Mouse (Mus musculus): ENCODE results near the gene Usb1. TPM values are rescaled to one million over a fixed set of nuclear protein-coding genes. Genes with fewer than 3 reads are reported as not detected.

Gene Usb1
- 13.0 and 15.2 TPM in 2 replicates for polyA plus RNA-seq (2015; fragmentation: Nextera tagmentation; extraction: Ambion mirVana)

DNA sequence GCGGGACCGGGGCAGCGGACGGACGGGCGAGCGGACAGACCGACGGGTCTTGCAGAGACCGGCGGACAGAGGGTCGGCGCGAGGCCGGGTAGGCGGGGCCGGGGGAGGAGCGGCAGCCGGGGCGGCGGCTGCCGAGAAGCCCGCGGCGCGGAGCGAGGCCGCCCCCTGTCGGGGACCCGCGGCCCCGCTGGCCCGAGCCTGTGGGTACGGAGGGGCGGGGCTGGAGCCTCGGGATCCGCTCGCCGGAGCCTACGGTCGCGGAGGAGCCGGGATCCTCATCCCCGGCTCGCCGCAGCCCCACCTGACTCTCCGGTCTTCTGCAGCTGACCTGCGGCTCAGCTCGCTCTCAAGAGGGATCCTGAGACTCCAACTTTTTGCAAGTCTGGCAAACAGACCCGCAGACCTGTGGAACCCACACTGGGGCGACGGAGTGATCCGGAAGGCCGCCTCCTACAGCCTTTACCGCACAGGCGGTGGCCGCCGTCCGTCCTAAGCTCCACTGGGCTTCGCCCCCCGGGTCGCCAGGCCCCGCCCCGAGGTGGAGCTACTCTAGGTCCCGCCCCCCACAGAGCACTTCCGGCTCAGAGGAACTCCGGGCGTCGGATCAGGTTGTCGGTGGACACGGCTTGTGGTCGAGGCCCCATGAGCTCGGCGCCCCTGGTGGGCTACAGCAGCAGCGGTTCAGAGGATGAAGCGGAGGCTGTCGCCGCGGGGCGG is at the start of gene Usb1, which contains the start of gene Zfp319:
Gene Usb1 (plus strand): TSS at position 565 of the 717 bp plus-strand sequence.
Gene Zfp319 (minus strand): TSS at position 231 of the 717 bp plus-strand sequence.
- Histone ChIP-seq H3K4me1 (replicated peaks) (peaks cover 33% of the 10 kb centered on the region), H3K4me3 (replicated peaks) (peak within 1 kb of the TSS; percentile 75), H3K9me3 (replicated peaks) (no peaks in the 10 kb centered on the region), H3K27ac (peak within 1 kb of the TSS; percentile 93), H3K36me3 (peaks cover 40% of the 10 kb centered on the region), H3K27me3 (no peaks in the 10 kb centered on the region), H3K4me2 (peak within 1 kb of the TSS; percentile 95), H3K9ac (peak within 1 kb of the TSS; percentile 85)
- DNase-seq (peak; percentile 90), ATAC-seq (ENCODE audit: low read depth) (peak; percentile 91)
- WGBS (ENCODE audit: insufficient replicate concordance) = under 1% methylated on average over 77 of the region's 80 CpGs

DNA sequence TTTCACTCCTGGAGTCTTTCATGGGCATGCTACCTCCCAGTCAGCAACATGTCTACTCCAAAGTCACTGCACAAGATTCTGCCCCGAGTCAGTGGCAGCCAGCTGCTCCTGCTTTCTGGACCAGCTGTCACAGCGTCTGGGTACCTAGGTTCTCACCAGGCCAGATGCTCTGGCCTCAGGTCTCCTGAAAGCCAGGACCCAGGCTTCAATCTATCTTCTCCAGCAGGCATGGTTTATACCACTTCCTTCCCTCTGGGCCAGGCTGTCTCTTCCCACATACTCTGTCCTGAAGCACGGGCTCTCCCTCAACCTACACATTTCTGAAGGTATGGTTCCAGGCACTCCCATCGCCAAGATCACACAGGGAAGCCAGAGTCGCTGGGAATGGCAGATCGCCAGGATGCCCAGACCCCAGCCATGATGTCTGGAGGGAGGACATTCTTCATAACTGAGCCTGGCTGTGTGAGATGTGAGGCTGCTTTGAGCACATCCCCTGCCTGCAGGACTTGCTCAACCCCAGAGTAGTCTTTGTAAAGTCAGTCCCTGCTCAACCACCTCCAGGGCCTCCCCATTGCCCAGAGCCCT is 42.9 kb upstream of the Usb1 start:
- Histone ChIP-seq H3K4me2 (no peak overlapping the region), H3K4me3 (replicated peaks) (no peak overlapping the region), H3K4me1 (replicated peaks) (no peaks in the 10 kb centered on the region), H3K27me3 (no peaks in the 10 kb centered on the region), H3K9me3 (replicated peaks) (no peaks in the 10 kb centered on the region), H3K27ac (no peak overlapping the region), H3K9ac (no peak overlapping the region), H3K36me3 (no peaks in the 10 kb centered on the region)
- WGBS (ENCODE audit: insufficient replicate concordance) = 49% methylated on average over 6 of the region's 6 CpGs
- DNase-seq (no peak), ATAC-seq (ENCODE audit: low read depth) (no peak)

DNA sequence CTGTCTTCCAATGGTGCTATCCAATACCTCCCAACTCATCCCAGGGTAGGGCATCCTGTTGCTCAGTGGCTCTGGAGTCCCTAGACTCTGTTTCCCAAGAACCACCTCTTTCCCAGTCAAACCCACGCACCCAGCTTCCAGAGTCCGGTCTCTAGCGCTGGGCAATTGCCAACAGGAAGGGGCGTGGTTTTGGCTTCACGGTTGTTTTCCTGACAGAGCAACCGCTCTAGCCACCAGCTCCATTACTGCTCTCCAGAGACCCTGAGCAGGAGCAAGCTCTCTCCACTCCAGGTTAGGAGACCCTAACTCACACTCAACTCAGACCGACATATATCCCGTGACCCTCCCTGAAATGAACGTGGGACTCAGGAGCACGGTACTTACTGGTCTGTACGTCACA is 38.9 kb upstream of the Usb1 start:
- H3K4me2 ChIP-seq = no peak overlapping the region
- H3K9me3 ChIP-seq (replicated peaks) = no peaks in the 10 kb centered on the region
- 39% methylated on average over 11 of the region's 11 CpGs for WGBS (ENCODE audit: insufficient replicate concordance)
- H3K4me3 ChIP-seq (replicated peaks) = no peak overlapping the region
- no peak overlapping the region for H3K9ac ChIP-seq
- no peak for DNase-seq
- no peaks in the 10 kb centered on the region for H3K27me3 ChIP-seq
- H3K27ac ChIP-seq = no peak overlapping the region
- H3K4me1 ChIP-seq (replicated peaks) = no peaks in the 10 kb centered on the region
- ATAC-seq (ENCODE audit: low read depth) = no peak
- no peaks in the 10 kb centered on the region for H3K36me3 ChIP-seq

DNA sequence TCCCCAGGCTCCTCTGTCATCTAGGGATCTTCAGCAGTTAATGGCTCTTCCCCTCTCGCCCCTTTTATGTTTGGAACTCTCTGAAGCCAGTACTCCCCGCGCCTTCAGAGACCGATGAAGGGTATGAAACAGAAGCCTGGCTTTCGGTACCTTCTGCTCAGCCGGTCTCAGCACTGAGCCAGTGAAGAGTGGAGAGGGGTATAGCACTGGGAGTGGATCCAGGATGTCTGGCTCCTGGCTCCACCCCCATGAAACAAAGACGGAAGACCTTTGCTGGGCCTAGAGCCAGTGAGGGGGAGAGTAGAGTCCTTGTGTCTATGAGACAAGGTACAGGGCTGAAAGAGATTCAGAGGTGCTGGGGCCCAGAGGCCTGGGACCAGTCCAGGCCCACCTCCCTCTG is 38.2 kb upstream of the Usb1 start:
- Histone ChIP-seq H3K9ac (no peak overlapping the region), H3K4me3 (replicated peaks) (no peak overlapping the region), H3K4me1 (replicated peaks) (no peaks in the 10 kb centered on the region), H3K36me3 (no peaks in the 10 kb centered on the region), H3K27me3 (no peaks in the 10 kb centered on the region), H3K9me3 (replicated peaks) (no peaks in the 10 kb centered on the region), H3K27ac (no peak overlapping the region), H3K4me2 (no peak overlapping the region)
- DNase-seq (no peak), ATAC-seq (ENCODE audit: low read depth) (no peak)
- WGBS (ENCODE audit: insufficient replicate concordance) = 74% methylated on average over 7 of the region's 7 CpGs

DNA sequence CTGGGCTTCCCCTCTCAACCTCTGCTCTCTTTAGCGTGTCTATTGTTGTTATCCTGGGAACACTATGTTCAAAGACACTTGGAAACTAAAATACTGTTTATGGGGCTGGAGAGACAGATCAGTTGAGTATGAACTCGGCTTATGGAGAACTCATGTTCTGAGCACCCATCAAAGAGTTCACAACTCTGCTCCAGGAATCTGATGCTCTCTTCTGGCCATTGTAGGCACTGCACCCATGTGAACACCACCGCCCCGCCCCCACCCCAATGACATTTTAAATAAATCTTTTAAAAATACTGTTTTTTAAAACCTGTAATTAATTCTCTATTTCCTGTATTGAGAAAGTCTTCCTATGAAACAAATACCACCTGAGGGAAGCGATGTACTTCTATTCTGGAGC is 29.7 kb upstream of the Usb1 start:
- no peak overlapping the region for H3K4me2 ChIP-seq
- peaks cover 5% of the 10 kb centered on the region; the same call in 1 of the 2 replicates for H3K27me3 ChIP-seq
- no peak overlapping the region; the same call in 1 of the 2 replicates for H3K9ac ChIP-seq
- ATAC-seq (ENCODE audit: low read depth) = no peak
- DNase-seq = no peak
- no peak overlapping the region for H3K27ac ChIP-seq
- H3K36me3 ChIP-seq = no peaks in the 10 kb centered on the region
- H3K9me3 ChIP-seq (replicated peaks) = no peaks in the 10 kb centered on the region
- 10% methylated on average over 5 of the region's 5 CpGs for WGBS (ENCODE audit: insufficient replicate concordance)
- H3K4me1 ChIP-seq (replicated peaks) = no peaks in the 10 kb centered on the region
- H3K4me3 ChIP-seq (replicated peaks) = no peak overlapping the region

DNA sequence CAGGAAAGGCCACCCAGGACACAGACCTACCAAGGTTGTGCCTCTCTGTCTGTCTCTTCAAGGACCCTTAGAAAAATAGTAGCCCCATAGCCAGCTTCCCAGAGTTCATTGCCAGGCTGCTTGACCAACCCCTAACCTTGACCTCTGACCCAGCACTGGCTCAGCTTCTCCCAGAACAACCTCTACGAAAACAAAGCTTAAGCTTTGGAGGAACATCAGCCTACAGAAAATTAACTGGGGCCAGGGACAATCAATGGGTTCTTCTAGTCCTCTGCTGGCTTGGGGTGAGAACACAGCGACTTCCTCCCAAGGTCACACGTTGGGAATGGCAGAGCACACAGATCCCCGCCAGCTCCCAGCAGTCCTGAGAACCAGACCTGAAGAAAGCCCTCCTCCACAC is 26.6 kb upstream of the Usb1 start:
- Histone ChIP-seq H3K4me2 (no peak overlapping the region), H3K9ac (no peak overlapping the region), H3K4me1 (replicated peaks) (0 out of 2 replicates have a peak, but pooled peaks cover under 1% of the 10 kb centered on the region), H3K27ac (no peak overlapping the region), H3K4me3 (replicated peaks) (no peak overlapping the region), H3K36me3 (no peaks in the 10 kb centered on the region), H3K9me3 (replicated peaks) (no peaks in the 10 kb centered on the region), H3K27me3 (peaks cover 5% of the 10 kb centered on the region; the same call in 1 of the 2 replicates)
- ATAC-seq (ENCODE audit: low read depth) = no peak
- 40% methylated on average over 4 of the region's 4 CpGs for WGBS (ENCODE audit: insufficient replicate concordance)
- no peak for DNase-seq

DNA sequence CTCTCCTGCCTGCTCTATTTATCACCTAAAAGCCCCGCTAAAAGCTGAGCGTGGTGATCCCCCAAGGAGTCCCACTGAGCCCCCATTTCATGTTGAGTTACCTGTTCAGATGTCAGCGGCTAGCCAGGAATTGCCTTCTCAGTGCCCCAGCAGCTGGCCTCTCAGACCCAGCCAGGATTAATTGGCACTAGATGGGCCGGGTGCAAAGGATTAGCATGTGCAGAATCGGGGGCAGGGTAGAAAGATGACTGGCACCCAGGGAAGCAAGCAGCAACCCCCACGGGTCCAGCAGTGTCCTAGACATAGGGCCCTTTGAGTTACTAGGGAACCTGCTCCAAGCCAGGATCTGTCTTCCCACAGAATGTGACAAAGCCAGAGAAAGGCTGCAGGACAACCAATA is 25.7 kb upstream of the Usb1 start, which contains the start of gene Cngb1:
Gene Cngb1 (minus strand): TSS at position 155 of the 400 bp plus-strand sequence.
- Histone ChIP-seq H3K4me3 (replicated peaks) (no peak within 1 kb of the TSS), H3K36me3 (no peaks in the 10 kb centered on the region), H3K9me3 (replicated peaks) (no peaks in the 10 kb centered on the region), H3K4me2 (no peak within 1 kb of the TSS), H3K27ac (no peak within 1 kb of the TSS), H3K27me3 (peaks cover 5% of the 10 kb centered on the region; the same call in 1 of the 2 replicates), H3K4me1 (replicated peaks) (0 out of 2 replicates have a peak, but pooled peaks cover 2% of the 10 kb centered on the region), H3K9ac (no peak within 1 kb of the TSS)
- no peak for ATAC-seq (ENCODE audit: low read depth)
- WGBS (ENCODE audit: insufficient replicate concordance) = 40% methylated on average over 6 of the region's 6 CpGs
- DNase-seq = no peak

DNA sequence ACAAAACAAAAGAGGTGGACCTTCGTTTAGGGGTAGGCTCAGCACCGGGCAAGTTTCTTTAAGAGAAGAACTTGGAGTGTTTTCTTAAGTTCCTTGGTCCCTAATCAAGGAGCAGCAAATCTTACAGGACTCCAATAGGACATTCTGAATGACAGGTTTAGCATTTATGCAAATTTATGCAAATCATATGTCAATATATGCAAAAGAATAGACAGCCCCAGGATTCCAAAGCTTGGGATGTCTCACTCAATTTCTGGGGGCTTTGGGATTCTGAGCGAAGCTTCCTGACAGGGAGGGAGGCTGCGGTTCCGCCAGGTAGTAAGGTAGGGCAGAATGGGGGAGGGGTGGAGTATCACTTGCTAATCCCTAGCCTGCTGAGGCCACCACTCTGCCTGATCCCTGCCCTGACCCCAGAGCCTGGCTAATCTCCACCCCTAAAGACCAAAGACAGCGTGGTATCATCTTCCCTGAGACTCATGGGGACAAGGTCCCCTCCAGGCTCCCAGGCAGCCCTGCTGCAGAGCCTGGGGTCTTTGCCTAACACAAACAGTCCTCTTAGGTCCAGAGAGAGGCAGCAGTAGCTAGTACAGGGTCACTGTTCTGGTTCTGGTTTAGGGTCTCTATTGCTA is 21.6 kb upstream of the Usb1 start, which contains the start of gene Tepp:
Gene Tepp (plus strand): TSS at position 225 of the 629 bp plus-strand sequence.
- DNase-seq (no peak), ATAC-seq (ENCODE audit: low read depth) (no peak)
- Histone ChIP-seq H3K9me3 (replicated peaks) (no peaks in the 10 kb centered on the region), H3K4me1 (replicated peaks) (0 out of 2 replicates have a peak, but pooled peaks cover 2% of the 10 kb centered on the region), H3K27ac (no peak within 1 kb of the TSS), H3K4me2 (no peak within 1 kb of the TSS), H3K36me3 (no peaks in the 10 kb centered on the region), H3K27me3 (peaks cover 5% of the 10 kb centered on the region; the same call in 1 of the 2 replicates), H3K9ac (no peak within 1 kb of the TSS), H3K4me3 (replicated peaks) (no peak within 1 kb of the TSS)
- WGBS (ENCODE audit: insufficient replicate concordance) = 40% methylated on average over 6 of the region's 6 CpGs

DNA sequence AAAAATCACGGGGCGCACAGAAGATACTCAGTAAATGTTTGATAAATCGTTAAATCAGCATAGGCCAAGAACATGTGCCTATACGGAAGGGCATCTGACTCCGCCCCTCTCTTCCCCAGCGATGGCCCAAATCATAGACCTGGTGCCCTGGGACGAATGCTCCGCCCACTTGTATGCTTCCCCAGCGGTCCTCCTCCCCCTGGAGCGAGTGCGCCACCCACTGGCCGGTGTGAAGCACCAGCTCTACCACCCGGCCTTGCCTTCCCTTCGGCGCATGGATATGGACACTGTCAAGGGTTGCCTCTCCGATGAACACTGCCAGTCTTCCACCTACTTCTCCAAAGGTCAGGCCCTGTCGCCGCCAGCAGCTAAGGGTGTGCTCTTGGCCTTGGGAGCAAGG is 19.2 kb upstream of the Usb1 start:
- no peak for DNase-seq

DNA sequence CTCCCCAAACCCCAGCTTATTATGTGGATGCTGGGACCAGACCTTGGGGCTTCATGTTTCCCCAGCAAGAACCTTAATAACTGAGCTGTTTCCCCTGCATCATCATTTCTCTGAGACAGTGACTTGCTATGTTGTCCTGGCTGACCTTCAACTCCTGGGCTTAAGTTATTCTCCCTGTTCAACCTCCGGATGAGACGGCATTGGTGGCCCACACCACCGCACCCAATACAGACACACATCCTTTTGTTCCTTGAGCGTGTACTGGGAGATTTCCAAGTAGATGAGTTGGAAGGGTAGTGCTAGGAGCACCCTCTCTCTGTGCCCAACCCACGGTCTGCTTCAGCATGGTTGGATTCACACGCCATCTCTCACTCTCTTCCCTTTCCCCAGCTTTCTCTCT is 18.2 kb upstream of the Usb1 start:
- no peak for DNase-seq
- Histone ChIP-seq H3K9ac (no peak overlapping the region), H3K4me1 (replicated peaks) (0 out of 2 replicates have a peak, but pooled peaks cover 2% of the 10 kb centered on the region), H3K4me3 (replicated peaks) (no peak overlapping the region), H3K27me3 (peaks cover 6% of the 10 kb centered on the region), H3K36me3 (no peaks in the 10 kb centered on the region), H3K27ac (no peak overlapping the region), H3K4me2 (no peak overlapping the region), H3K9me3 (replicated peaks) (no peaks in the 10 kb centered on the region)
- ATAC-seq (ENCODE audit: low read depth) = no peak
- 62% methylated on average over 6 of the region's 6 CpGs for WGBS (ENCODE audit: insufficient replicate concordance)

More for the DNA sequence above, 19.2 kb upstream of the Usb1 start:
- H3K27ac ChIP-seq = no peak overlapping the region
- no peaks in the 10 kb centered on the region for H3K9me3 ChIP-seq (replicated peaks)
- 58% methylated on average over 18 of the region's 18 CpGs for WGBS (ENCODE audit: insufficient replicate concordance)
- H3K27me3 ChIP-seq = no peaks in the 10 kb centered on the region; the same call in 1 of the 2 replicates
- ATAC-seq (ENCODE audit: low read depth) = no peak
- H3K9ac ChIP-seq = no peak overlapping the region
- no peak overlapping the region for H3K4me2 ChIP-seq
- no peaks in the 10 kb centered on the region for H3K36me3 ChIP-seq
- H3K4me3 ChIP-seq (replicated peaks) = no peak overlapping the region
- H3K4me1 ChIP-seq (replicated peaks) = 0 out of 2 replicates have a peak, but pooled peaks cover 2% of the 10 kb centered on the region

DNA sequence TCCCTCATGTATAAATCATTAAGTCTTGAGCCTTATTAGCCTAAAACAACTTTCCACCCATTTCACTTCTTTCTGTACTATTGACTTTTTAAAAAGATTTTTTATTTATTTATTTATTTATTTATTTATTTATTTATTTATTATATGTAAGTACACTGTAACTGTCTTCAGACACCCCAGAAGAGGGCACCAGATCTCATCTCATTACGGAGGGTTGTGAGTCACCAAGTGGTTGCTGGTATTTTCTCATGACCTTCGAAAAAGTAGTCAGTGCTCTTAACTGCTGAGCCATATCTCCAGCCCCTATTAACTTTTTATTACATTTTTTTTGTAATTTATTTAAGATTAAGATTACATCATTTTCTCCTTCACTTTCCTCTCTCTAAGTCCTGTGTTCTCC is 17.4 kb upstream of the Usb1 start:
- Histone ChIP-seq H3K4me1 (replicated peaks) (0 out of 2 replicates have a peak, but pooled peaks cover 2% of the 10 kb centered on the region), H3K9me3 (replicated peaks) (no peaks in the 10 kb centered on the region), H3K27ac (no peak overlapping the region), H3K9ac (no peak overlapping the region), H3K4me3 (replicated peaks) (no peak overlapping the region), H3K36me3 (no peaks in the 10 kb centered on the region), H3K4me2 (no peak overlapping the region), H3K27me3 (peaks cover 12% of the 10 kb centered on the region)
- ATAC-seq (ENCODE audit: low read depth) (no peak), DNase-seq (no peak)
- 48% methylated on average over 2 of the region's 2 CpGs for WGBS (ENCODE audit: insufficient replicate concordance)

Data from liver, embryonic 13.5 days (tissue).